Mouse (Mus musculus): ENCODE measurements around the gene Gm13276. TPM values are rescaled to one million over a fixed set of nuclear protein-coding genes. Genes with fewer than 3 reads are reported as not detected.
"Not testable (repeated sequence)": the region's sequence is repeated elsewhere in the genome, so short reads cannot be mapped to it uniquely, and the experiment has no call there.

Gene Gm13276
- polyA plus RNA-seq, 3 experiments from 2014 or later = not detected

DNA sequence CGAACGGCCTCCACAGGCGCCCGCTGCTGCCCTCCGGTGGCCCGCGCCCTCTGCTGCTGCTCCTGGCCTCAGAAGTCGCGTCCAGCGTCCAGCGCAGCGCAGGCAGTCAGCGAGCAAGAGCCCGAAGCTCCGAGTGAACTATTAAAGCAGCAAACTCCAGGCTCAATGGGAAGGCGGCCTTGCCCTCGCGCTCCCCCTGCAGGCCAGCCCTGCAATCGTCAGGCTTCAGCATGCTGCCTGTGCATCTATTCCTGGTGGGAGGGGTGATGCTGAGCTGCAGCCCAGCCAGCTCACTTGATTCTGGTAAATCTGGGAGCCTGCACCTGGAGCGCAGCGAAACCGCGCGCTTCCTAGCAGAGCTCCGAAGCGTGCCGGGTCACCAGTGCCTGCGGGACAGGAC is 2.9 kb downstream of the Gm13276 start, which contains the start of gene Gm13277:
TSS of gene Gm13277 (plus strand) at position 231 of the 400 bp plus-strand sequence.
- ATAC-seq = not testable (repeated sequence)

GRCm38 (mm10) chr4:88791250-88791649 is 5.7 kb downstream of the Gm13276 start, which contains the start of gene Gm13278:
Gene Gm13278, plus strand, starts transcription at chr4:88791550.
- ATAC-seq = not testable (repeated sequence)

- ATAC-seq = not testable (repeated sequence)
Measured at GRCm38 (mm10) chr4:88793936-88794675, 8.6 kb downstream of the Gm13276 start, which contains the start of gene Gm13275. Gene Gm13275, plus strand, starts transcription at chr4:88794487.

- ATAC-seq = not testable (repeated sequence)
Measured at GRCm38 (mm10) chr4:88797097-88797496, 11.6 kb downstream of the Gm13276 start, which contains the start of gene Gm13279. Gene Gm13279, plus strand, starts transcription at chr4:88797397.

DNA sequence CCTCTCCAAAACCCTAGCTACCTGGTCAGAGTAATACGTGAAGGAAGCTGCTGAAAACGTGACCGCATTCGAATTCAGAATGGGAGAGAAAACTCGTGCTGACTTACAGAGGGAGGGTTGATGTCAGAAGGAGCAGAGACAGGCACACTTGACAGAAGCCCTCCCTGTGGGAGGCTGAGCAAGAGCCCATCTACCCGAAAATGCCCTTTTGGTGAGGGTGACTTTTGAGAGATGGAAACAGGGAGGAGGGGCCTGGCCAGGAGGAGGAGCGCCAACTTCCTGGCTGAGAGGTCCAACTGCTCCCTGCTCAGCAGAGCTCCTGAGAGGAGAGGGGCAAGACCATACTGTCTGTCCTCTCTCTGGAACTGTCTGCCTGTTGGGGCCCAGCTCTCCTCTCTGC is 13.9 kb downstream of the Gm13276 start, which contains the start of gene Gm13285:
TSS of gene Gm13285 (plus strand) at position 301 of the 400 bp plus-strand sequence.
- ATAC-seq = not testable (repeated sequence)

GRCm38 (mm10) chr4:88802954-88803353 is 17.4 kb downstream of the Gm13276 start, which contains the start of gene Gm13287:
Gene Gm13287, plus strand, starts transcription at chr4:88803254.
- not testable (repeated sequence) for ATAC-seq

- ATAC-seq = not testable (repeated sequence)
Measured at GRCm38 (mm10) chr4:88805231-88805630, 19.7 kb downstream of the Gm13276 start, which contains the start of gene Gm13288. Gene Gm13288, plus strand, starts transcription at chr4:88805531.

DNA sequence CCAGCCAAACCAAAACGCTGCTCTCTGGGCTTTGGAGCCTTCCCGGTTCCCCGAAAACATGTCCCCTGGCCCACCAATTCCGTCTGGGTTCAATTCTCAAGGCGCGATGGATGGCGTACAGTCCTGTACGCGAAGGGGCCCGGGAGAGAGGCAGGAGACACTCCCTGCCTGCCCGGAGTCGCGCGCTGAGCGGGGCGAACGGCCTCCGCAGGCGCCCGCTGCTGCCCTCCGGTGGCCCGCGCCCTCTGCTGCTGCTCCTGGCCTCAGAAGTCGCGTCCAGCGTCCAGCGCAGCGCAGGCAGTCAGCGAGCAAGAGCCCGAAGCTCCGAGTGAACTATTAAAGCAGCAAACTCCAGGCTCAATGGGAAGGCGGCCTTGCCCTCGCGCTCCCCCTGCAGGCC is 20.3 kb downstream of the Gm13276 start:
- not testable (repeated sequence) for ATAC-seq

- no peak for ATAC-seq
Measured at GRCm38 (mm10) chr4:88815928-88816327, 30.4 kb downstream of the Gm13276 start, which contains the start of gene Ifna7. Gene Ifna7, plus strand, starts transcription at chr4:88816228.

DNA sequence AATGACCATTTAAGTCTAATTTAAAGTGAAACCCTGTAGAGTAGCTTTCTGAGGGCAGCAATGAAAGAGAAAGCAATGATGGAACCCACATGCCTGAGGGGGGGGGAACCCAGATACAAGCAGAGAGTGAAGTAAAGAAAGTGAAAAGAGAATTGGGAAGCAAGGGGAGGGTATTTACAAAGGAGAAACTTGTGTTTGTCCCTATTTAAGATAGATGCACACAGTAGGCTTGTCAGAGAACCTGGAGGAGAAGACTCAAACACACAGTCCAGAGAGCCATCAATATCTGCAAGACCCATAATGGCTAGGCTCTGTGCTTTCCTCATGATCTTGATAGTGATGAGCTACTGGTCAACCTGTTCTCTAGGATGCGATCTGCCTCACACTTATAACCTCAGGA is 34.1 kb downstream of the Gm13276 start, which contains the start of gene Ifna11:
TSS of gene Ifna11 (plus strand) at position 301 of the 400 bp plus-strand sequence.
- ATAC-seq = no peak

- ATAC-seq = peak; percentile 49
Measured at GRCm38 (mm10) chr4:88822995-88823394, 37.5 kb downstream of the Gm13276 start.

- not testable (repeated sequence) for ATAC-seq
Measured at GRCm38 (mm10) chr4:88827116-88827515, 41.6 kb downstream of the Gm13276 start, which contains the start of gene Ifna6. Gene Ifna6, plus strand, starts transcription at chr4:88827416.

DNA sequence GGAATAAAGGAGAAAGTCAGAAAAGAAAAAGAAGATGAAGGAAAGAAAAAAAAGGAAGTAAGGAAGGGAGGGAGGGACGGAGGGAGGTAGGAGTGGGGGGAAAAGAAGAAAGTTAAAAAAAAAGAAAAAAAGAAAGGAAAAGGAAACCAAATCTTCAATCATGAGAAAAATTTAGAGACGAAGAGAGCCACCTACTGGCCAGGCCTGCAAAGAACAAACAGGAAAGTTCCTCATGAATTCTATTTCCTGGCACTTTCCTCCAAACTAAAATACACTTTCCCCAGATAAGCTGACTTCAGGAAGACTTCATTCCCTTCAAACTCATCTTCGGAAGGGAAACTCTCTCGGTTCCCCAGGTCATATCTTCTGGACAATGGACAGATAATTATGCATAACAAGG is 45.0 kb downstream of the Gm13276 start:
- peak; percentile 63 for ATAC-seq

DNA sequence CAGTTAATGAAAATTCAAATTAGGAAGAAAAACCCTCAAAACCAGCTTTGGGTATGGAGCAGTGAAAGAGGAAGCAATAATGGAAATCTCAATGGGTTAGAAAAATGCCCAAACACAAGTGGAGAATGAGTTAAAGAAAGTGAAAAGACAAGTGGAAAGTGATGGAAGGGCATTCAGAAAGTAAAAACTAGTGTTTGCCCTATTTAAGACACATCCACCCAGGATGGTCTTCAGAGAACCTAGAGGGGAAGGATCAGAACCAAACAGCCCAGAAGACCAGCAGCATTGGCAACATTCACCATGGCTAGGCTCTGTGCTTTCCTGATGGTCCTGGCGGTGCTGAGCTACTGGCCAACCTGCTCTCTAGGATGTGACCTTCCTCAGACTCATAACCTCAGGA is 49.7 kb downstream of the Gm13276 start, which contains the start of gene Ifna5:
TSS of gene Ifna5 (plus strand) at position 301 of the 400 bp plus-strand sequence.
- ATAC-seq = not testable (repeated sequence)

Other genes with a start within 250 kb of the Gm13276 start
- gene Ifna15, start 227.5 kb upstream of the Gm13276 start, polyA plus RNA-seq (2017; shearing (Covaris generic)) = not detected
- gene Ifna14, start 213.9 kb upstream of the Gm13276 start, polyA plus RNA-seq (2017; shearing (Covaris generic)) = not detected
- gene Ifna9, start 193.3 kb upstream of the Gm13276 start, polyA plus RNA-seq (2017; shearing (Covaris generic)) = not detected
- gene Ifna12, start 182.3 kb upstream of the Gm13276 start, polyA plus RNA-seq (2017; shearing (Covaris generic)) = not detected
- not detected for gene C87499, start 151.3 kb upstream of the Gm13276 start, polyA plus RNA-seq (2017; shearing (Covaris generic))
- not detected for gene Ifna13, start 141.2 kb upstream of the Gm13276 start, polyA plus RNA-seq (2017; shearing (Covaris generic))
- not detected for gene Ifna16, start 108.8 kb upstream of the Gm13276 start, polyA plus RNA-seq (2017; shearing (Covaris generic))
- not detected for gene Ifna2, start 101.8 kb upstream of the Gm13276 start, polyA plus RNA-seq (2017; shearing (Covaris generic))
- not detected for gene Ifnab, start 94.3 kb upstream of the Gm13276 start, polyA plus RNA-seq (2017; shearing (Covaris generic))
- gene Gm26566, start 63.9 kb upstream of the Gm13276 start, polyA plus RNA-seq (2017; shearing (Covaris generic)) = not detected
- 10 to 100 TPM; 34.2 to 37.3 (median 35.5) TPM for gene Klhl9, start 63.2 kb upstream of the Gm13276 start, polyA plus RNA-seq (2017; shearing (Covaris generic))
- gene Gm13271, start 30.8 kb upstream of the Gm13276 start, polyA plus RNA-seq (2017; shearing (Covaris generic)) = not detected
- gene Gm13283, start 25.6 kb upstream of the Gm13276 start, polyA plus RNA-seq (2017; shearing (Covaris generic)) = not detected
- not detected for gene Gm13290, start 11.9 kb upstream of the Gm13276 start, polyA plus RNA-seq (2017; shearing (Covaris generic))
- gene Gm13289, start 8.8 kb upstream of the Gm13276 start, polyA plus RNA-seq (2017; shearing (Covaris generic)) = not detected
- gene Gm13272, start 5.9 kb upstream of the Gm13276 start, polyA plus RNA-seq (2017; shearing (Covaris generic)) = not detected
- under 1 TPM in 1 of 3 experiments, not detected in 2; 0.58 TPM for gene Ifnz, start 3.6 kb upstream of the Gm13276 start, polyA plus RNA-seq (2017; shearing (Covaris generic))
- gene Gm13277, start 2.9 kb downstream of the Gm13276 start, polyA plus RNA-seq (2017; shearing (Covaris generic)) = not detected
- not detected for gene Gm13278, start 5.8 kb downstream of the Gm13276 start, polyA plus RNA-seq (2017; shearing (Covaris generic))
- not detected for gene Gm13275, start 8.8 kb downstream of the Gm13276 start, polyA plus RNA-seq (2017; shearing (Covaris generic))
- not detected for gene Gm13279, start 11.7 kb downstream of the Gm13276 start, polyA plus RNA-seq (2017; shearing (Covaris generic))
- gene Gm13285, start 14.0 kb downstream of the Gm13276 start, polyA plus RNA-seq (2017; shearing (Covaris generic)) = 1 to 10 TPM in 1 of 3 experiments, under 1 TPM in 1, not detected in 1; 0.39 to 1.6 TPM
- gene Gm13287, start 17.5 kb downstream of the Gm13276 start, polyA plus RNA-seq (2017; shearing (Covaris generic)) = not detected
- gene Gm13288, start 19.8 kb downstream of the Gm13276 start, polyA plus RNA-seq (2017; shearing (Covaris generic)) = not detected
- gene Ifna7, start 30.5 kb downstream of the Gm13276 start, polyA plus RNA-seq (2017; shearing (Covaris generic)) = not detected
- gene Ifna11, start 34.2 kb downstream of the Gm13276 start, polyA plus RNA-seq (2017; shearing (Covaris generic)) = not detected
- gene Ifna6, start 41.7 kb downstream of the Gm13276 start, polyA plus RNA-seq (2017; shearing (Covaris generic)) = not detected
- gene Ifna5, start 49.8 kb downstream of the Gm13276 start, polyA plus RNA-seq (2017; shearing (Covaris generic)) = not detected
- under 1 TPM in 1 of 3 experiments, not detected in 2; 0.63 TPM for gene Ifna4, start 56.2 kb downstream of the Gm13276 start, polyA plus RNA-seq (2017; shearing (Covaris generic))
- not detected for gene Ifna1, start 64.4 kb downstream of the Gm13276 start, polyA plus RNA-seq (2017; shearing (Covaris generic))
- not detected for gene Ifne, start 94.5 kb downstream of the Gm13276 start, polyA plus RNA-seq (2017; shearing (Covaris generic))

Measured in inflammation-experienced regulatory T-cells, adult 6 months (primary cell).